Mouse (Mus musculus) embryonic fibroblast, embryonic 13.5 days (primary cell): ENCODE data around the gene Sim2.

Experiments used
- CTCF ChIP-seq: IDR thresholded peaks from 2 replicates; pipeline ENCODE4 v1.5.1; 2011; ENCODE audit warnings: mild to moderate bottlenecking, control low read depth, low read length, moderate library complexity, borderline replicate concordance; ENCODE audit not compliant: insufficient read depth
- POLR2A ChIP-seq: IDR thresholded peaks from 2 replicates; pipeline ENCODE4 v1.6.1; 2011; ENCODE audit warnings: low read depth, mild to moderate bottlenecking, control low read depth, low read length, moderate library complexity

- no peak for TF ChIP-seq POLR2A
- TF ChIP-seq CTCF, result no peak
These were observed at the start of gene Sim2 for GRCm38 (mm10) chr16:94084711-94085602.
